Mouse (Mus musculus): ENCODE results near the gene Cpm.
"Not testable (repeated sequence)": the region's sequence is repeated elsewhere in the genome, so short reads cannot be mapped to it uniquely, and the experiment has no call there.

The Cpm gene

DNA sequence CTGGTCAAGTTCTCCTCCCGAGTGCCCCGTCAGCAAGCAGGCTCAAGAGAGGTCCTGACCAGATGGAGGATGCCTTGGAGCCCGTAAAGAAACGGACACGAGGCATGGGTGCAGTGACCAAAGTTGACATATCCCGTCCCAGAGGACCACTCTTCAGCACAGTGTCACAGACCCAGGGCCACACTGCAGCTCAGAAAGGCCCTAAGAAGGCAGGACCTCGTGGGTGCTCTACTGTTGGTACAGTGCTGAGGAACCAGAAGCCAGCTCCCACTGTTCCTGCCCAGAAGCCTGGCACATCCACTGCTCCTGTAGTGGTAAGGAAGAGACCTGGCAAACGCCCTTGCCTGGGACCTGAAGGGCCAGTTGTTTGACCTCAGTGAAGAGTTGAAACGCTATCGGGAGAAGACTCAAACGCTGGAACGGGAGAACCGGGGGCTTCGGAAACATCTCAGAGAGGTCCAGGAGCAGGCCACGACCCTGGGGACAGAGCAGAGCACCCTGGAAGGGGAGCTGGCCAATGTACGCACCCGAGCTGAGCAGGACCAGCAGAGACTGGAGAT, 34.9 kb upstream of the Cpm start:
- DNase-seq = no peak

GRCm38 (mm10) chr10:117594913-117595312, 34.4 kb upstream of the Cpm start:
- DNase-seq = no peak

GRCm38 (mm10) chr10:117595442-117596164, 33.7 kb upstream of the Cpm start:
- no peak for DNase-seq

GRCm38 (mm10) chr10:117596165-117596735, 33.0 kb upstream of the Cpm start:
- no peak for DNase-seq

GRCm38 (mm10) chr10:117596771-117597324, 32.5 kb upstream of the Cpm start:
- no peak for DNase-seq

DNA sequence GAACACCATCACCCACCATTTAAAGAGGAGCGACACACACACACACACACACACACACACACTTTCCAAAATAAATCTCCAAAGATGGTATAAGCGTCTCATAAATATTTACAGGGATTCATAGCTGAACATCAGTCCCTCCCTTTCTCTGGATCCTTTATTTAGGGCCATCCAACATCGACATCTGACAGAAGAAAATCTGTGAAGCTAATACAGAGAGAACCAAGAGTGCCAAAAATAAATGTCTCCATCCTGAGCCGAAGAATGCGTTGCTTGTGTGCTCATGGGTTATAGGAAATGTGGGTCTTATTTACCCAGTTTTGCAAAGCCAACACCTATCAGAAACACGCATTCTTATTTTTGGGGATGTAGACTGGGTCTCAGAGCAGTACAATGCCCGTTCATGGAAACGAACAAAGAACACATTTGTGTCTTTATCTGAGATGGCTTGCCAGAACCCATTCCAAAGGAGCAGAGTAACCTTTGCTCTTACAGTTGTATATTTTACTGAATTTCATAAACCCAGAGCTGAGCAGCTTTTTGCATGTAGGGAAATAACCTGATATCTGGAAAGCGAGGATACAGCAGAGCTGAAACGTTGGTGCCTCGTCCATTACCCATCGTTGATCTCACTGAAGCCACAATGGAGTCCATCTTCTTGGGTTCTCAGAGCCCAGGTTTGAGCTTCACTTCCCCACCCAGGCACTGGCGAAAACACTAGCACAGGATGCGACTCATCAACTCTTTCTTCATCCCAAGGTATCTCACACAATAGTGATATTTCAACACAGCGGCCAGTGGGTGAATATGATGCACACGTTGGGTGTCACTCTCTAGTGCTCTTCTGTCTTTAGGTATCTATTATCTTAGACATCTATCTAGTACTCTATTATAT, 31.7 kb upstream of the Cpm start:
- not testable (repeated sequence) for DNase-seq

GRCm38 (mm10) chr10:117598266-117598950, 30.9 kb upstream of the Cpm start:
- DNase-seq = no peak

DNA sequence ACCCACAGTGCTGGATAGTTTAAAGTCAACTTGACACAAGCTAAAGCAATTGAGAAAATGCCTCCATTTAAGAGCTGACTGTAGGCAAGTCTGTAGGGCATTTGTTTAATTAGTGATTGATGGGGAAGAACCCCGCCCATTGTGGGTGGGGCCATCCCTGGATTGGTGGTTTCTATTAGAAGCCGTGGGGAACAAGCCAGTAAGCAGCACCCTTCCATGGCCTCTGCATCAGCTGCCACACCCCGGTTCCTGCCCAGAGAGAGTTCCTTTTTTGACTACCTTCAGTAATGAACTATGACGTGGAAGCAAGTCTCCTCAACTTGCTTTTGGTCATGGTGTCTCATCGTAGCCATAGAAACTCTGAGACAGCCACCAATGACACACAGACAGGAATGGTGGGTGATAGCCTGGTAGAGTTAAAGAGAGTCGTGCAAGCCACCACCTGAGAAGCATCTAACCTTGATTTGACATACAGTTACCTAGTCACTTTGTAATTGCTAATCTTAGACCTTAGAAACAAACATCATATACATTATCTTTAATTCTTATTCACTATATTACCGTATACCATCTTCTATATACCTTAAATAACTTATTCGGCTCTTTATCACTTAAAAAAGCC, 30.2 kb upstream of the Cpm start:
- not testable (repeated sequence) for DNase-seq

DNA sequence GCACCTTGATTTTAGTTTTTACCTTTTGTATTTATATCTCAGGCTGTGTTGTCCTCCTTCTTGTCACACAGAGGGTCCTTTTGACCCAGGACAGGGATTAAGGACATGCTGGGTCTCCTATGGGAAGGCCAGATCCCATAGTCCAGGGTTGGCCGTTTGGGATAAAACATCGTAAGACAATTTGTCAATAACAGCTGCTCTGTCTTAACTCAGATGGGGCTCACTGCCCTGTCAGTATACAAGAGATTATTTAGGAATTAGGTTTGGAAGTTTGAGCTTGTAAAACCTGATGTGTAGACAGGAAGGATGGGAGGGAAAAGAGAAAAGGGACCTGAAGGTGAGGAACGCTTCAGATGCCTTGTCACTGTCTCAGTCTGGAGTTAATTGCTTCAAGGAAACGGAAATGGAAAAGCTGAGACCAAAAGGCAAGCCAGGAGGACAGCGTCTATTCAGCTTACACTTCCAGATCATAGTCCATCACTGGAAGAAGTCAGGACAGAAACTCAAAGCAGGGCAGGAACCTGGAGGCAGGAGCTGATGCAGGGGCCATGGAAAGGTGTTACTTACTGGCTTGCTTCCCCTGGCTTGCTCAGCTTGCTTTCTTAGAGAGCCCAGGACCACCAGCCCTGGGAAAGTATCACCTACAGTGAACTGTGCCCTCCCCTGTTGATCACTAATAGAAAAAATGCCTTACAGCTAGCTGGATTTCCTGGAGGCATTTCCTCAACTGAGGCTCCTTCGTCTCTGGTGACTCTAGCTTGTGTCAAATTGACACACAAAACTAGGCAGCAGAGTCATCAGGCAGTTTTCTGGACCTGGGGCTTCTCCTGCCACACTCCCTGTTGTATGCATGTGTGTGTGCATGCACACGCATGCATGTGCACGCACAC, 27.9 kb upstream of the Cpm start:
- no peak for DNase-seq

GRCm38 (mm10) chr10:117602325-117603129, 26.8 kb upstream of the Cpm start:
- no peak for DNase-seq

- DNase-seq = no peak
These were observed 26.0 kb upstream of the Cpm start for GRCm38 (mm10) chr10:117603130-117603833.

DNA sequence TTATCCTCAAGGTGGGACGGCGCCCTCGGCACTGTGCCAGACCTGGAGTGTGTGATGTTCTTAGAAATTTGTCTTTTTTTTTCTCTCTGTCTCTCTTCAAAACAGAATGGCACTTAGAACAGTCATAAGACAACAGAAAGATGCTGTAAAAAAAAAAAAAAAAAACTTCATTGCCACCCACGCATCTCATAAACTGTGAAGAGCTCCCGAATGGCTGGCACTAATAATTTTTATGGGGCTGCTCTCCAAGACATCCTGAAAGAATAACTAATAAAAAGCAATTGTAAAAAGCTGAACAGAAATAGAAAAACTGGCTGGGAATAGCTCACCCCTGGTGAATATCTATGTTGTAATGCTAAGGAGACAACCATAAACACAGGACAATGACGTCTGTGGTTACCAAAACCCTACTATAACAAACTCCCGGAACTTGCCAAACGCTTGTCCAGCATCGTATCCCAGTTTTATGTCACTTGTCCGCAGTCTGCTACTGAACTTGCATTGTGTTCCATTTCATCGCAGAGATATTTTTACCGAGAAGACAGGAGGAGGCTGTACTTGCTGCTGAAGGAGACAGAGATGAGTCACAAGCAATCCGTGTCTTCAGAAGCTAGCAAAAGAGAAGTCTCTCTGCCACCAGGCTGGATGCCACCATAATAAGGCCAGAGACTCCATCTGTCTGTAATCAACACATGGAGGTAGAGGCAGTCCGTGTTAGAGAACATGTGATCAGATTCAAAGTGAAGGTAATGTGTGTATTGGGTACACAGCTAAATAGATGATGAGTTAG, 25.3 kb upstream of the Cpm start:
- no peak for DNase-seq

DNA sequence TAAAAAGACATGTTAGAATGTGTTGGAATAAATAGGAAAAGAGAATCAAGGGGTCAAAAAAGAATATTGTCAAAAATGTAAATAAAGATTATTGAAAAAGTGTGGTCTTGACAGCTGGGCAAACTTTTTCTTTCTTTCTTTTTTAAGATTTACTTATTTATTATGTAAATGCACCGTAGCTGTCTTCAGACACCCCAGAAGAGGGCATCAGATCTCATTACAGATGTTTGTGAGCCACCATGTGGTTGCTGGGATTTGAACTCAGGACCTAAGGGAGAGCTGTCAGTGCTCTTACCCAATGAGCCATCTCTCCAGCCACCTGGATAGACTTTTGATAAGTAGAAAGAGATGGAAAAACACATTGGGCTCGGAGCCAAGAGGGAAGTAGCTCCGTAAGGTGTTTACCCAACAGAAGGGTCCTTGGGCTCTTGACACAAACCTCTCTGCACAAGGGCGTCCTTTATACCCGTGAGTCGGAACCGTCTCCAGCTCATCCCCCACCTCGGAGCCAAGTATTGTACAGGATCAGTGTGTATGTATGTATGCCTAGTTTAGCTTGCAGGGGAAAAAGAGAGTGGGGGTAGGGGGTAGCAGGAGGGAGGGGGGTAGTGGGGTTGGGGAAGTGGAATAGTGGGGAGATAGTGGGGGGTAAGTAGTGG, 24.5 kb upstream of the Cpm start:
- DNase-seq = no peak

GRCm38 (mm10) chr10:117605283-117606243, 23.7 kb upstream of the Cpm start:
- DNase-seq = no peak

DNA sequence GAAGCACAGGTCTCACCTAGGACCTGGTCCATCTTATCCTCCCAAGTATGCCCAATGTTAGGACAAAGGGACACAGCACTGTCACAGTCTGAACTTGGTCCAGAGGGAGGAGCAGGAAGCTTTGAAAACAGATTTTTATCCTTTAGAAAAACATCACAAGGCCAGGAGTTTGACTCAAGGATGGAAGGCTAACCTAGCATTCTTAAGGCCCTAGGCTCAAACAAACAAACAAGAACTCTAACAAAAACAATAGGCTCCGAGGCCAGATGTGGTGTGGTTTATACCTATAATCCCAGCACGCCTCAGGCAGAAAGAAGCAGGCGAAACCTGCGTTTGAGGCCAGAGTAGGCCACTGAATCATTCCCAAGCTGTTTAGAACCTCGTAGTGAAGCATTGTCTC, 22.9 kb upstream of the Cpm start:
- no peak for DNase-seq

- DNase-seq = no peak
These were observed 22.1 kb upstream of the Cpm start for GRCm38 (mm10) chr10:117607051-117607803.

All from kidney, adult 11 months (tissue).